Mouse (Mus musculus) olfactory bulb, adult 2 months (tissue): Measurements from ENCODE around the gene Scrg1. TPM values are rescaled to one million over a fixed set of nuclear protein-coding genes. Genes with fewer than 3 reads are reported as not detected.

Source experiments
- H3K27ac ChIP-seq: fragments of 200-500 bp; 2 replicates; pipeline ENCODE4 v1.5.1; 2012; ENCODE audit warnings: low read depth, low read length; ENCODE audit not compliant: insufficient read depth
- H3K4me1 ChIP-seq: fragments of 200-500 bp; 2 replicates; pipeline ENCODE4 v1.6.1; 2012; ENCODE audit warnings: low read length; ENCODE audit not compliant: control insufficient read depth, insufficient read depth
- H3K4me3 ChIP-seq: fragments of 200-500 bp; 2 replicates; pipeline ENCODE4 v1.5.1; 2012; ENCODE audit warnings: mild to moderate bottlenecking, low read depth, low read length, moderate library complexity; ENCODE audit not compliant: insufficient read depth
- CTCF ChIP-seq: fragments of 200-500 bp; IDR thresholded peaks from 2 replicates; pipeline ENCODE4 v1.5.1; 2012; ENCODE audit warnings: low read depth, mild to moderate bottlenecking, low read length, moderate library complexity; ENCODE audit not compliant: insufficient read depth
- POLR2A ChIP-seq: fragments of 200-500 bp; IDR thresholded peaks from 2 replicates; pipeline ENCODE4 v1.6.1; 2012; ENCODE audit warnings: mild to moderate bottlenecking, low read depth, low read length, moderate library complexity; ENCODE audit not compliant: insufficient read depth
- WGBS: fragments of 180-500 bp; shearing (Covaris S2); methylation state at CpG from one replicate; pipeline ENCODE4 v1.1.7; 2018; 5-methylcytosine and 5-hydroxymethylcytosine counted together
- polyA plus RNA-seq: library from polyadenylated mRNA; stranded (reverse); fragments of >200 nt; gene quantifications from 2 replicates; pipeline ENCODE4 v1.2.4, GENCODE M21; 2012; ENCODE audit warnings: low replicate concordance; ENCODE audit not compliant: missing spikeins, insufficient read depth, insufficient read length

The Scrg1 gene
- polyA plus RNA-seq, 1 experiment = not detected

GRCm38 (mm10) chr8:57478406-57478805 is 22.7 kb downstream of the Scrg1 start:
- Histone ChIP-seq H3K4me3 (no peak overlapping the region), H3K27ac (no peak overlapping the region), H3K4me1 (no peaks in the 10 kb centered on the region)
- TF ChIP-seq CTCF (no peak), POLR2A (no peak)
- 76% methylated on average over 3 of the region's 3 CpGs for WGBS

- Histone ChIP-seq H3K27ac (no peak overlapping the region), H3K4me1 (no peaks in the 10 kb centered on the region), H3K4me3 (no peak overlapping the region)
- 97% methylated on average over 8 of the region's 8 CpGs for WGBS
- TF ChIP-seq POLR2A = no peak
- no peak for TF ChIP-seq CTCF
Observed at GRCm38 (mm10) chr8:57479700-57480099, 24.0 kb downstream of the Scrg1 start.

DNA sequence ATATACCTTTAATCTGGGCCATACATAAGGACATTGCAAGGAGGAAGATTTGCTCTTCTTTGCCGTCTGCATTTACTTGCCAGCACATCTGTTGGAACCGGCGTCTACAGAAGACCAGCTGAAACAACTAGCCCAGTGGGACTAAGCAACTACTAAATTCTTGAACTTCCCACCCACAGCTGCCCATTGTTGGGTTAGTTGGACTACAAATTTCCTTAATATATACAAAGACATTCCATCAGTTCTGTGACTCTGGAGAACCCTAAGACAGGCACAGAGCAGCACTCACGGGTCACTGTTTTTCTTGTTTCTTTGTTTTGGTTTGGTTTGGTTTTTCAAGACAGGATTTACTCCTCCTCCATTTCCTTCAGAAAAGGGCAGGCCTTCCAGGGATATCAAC is 24.9 kb downstream of the Scrg1 start:
- 86% methylated on average over 4 of the region's 4 CpGs for WGBS
- Histone ChIP-seq H3K27ac (no peak overlapping the region), H3K4me3 (no peak overlapping the region), H3K4me1 (no peaks in the 10 kb centered on the region)
- TF ChIP-seq CTCF (no peak), POLR2A (no peak)

DNA sequence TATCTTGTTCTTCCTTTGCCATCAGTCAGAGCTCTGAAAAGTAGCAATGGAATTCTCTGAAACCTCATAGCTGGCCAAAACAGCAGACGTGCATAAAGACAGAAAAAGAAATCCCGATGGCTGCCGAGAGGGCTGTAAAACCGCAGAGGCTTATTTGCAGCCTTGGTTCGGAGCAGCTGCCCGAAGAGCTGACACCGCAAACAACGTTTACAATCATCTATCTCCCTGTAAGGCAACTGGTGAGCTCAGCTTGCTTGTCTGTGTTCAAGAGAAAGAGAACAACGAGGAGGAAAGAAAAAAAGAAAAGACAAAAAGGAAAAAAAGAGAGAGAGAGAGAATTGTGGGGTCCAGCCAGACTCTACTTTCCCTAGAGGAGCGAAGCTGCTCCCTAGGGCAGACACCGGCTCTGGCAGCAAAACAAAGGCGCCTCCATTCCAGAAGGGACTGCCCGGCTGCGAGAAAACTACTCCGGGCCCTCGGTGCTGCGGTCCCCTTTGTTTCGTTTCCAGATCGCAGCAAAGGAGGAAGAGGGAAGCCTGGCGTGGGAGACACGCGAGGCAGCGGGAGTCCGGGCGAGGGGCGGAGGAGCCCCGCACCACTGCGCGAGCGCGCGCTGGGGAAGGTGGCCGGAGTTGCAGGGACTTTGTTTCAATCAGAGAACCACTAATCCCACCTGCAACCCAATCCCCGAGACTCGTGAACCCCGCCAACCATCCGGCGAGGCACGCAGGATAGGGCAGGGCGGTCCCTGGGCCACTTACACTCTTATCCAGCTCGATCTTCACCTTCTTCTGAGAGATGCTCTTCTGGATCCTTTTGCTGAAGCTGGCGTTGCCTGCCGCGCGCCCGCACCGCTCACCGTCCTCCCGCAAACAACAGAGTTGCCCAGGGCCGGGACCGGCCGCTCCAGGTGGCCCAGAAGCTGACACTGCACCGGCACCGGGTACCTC is 31.0 kb downstream of the Scrg1 start:
- WGBS = under 1% methylated on average over 54 of the region's 54 CpGs
- no peaks in the 10 kb centered on the region; the same call in 1 of the 2 replicates for H3K4me1 ChIP-seq
- H3K4me3 ChIP-seq = peak overlapping the region; percentile 84
- peak overlapping the region; percentile 44 for H3K27ac ChIP-seq
- TF ChIP-seq POLR2A = 0 out of 2 replicates have a peak, but pooled peaks have one; percentile 23
- no peak for TF ChIP-seq CTCF

DNA sequence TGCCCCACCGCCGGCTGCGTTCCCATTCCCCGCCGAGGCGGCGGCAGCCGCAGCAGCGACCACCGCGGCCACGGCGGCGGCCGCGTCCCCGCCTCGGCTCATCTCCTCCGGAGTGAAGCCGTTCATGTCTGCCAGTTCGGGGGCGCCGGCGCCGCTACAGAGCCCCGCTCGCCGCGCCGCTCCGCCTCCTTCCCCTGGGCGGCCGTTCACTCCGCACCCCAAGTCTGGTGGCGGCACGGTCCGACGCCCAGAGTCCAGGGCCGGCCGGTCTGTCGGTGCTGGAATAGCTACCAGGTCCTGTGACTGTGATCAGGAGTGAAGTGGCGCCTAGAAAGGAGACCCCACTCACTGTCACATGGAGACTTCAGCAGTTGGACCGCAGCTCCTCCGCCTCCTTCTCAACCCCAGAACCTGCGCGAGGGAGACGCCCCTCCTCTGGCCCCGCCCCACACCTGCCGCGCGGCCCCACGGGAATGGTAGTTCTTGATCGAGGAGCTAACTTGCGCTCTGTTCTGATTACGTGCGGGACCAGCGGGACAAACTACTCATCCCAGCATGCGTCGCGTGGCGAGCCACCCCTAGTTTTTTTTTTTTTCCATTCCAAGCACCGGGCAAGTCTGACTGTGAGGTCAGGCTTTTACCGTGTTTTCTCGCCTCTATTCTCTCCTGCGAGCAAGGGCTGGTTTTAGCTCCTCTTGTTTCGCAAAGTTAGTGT is 31.9 kb downstream of the Scrg1 start, which contains the start of gene Sap30:
Sap30 (minus strand) TSS at position 420 of the 715 bp plus-strand sequence.
- TF ChIP-seq POLR2A = peak; percentile 44; the same call in 1 of the 2 replicates
- TF ChIP-seq CTCF = no peak
- H3K27ac ChIP-seq = peak within 1 kb of the TSS; percentile 44
- under 1% methylated on average over 66 of the region's 66 CpGs for WGBS

GRCm38 (mm10) chr8:57488312-57488765 is 32.6 kb downstream of the Scrg1 start:
- no peaks in the 10 kb centered on the region; the same call in 1 of the 2 replicates for H3K4me1 ChIP-seq
- H3K27ac ChIP-seq = no peak overlapping the region
- WGBS = under 1% methylated on average over 25 of the region's 25 CpGs
- TF ChIP-seq POLR2A (no peak), CTCF (no peak)
- peak overlapping the region; percentile 84 for H3K4me3 ChIP-seq

More for the DNA sequence above, 31.9 kb downstream of the Scrg1 start, which contains the start of gene Sap30:
- Histone ChIP-seq H3K4me1 (no peaks in the 10 kb centered on the region; the same call in 1 of the 2 replicates), H3K4me3 (peak within 1 kb of the TSS; percentile 84)

DNA sequence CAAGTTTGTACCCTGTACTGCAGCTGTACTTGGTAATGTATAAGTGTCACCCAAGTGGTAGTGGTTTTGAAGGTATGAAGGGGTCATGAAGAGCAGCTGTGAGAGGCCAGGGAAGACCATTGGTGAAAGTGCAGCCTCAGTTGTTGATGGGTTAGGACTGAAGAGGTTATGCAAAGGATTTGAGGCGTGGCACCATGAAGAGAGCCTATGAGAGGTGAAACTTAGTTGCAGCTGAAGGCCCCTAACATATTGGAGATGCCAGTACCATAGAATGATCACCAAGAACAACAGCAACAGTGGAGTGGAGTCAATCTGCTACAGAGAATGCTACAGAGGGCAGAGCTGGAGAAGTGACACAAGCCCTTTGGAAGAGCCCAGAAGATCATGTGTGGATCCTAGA is 33.6 kb downstream of the Scrg1 start:
- H3K4me3 ChIP-seq = no peak overlapping the region
- TF ChIP-seq POLR2A (no peak), CTCF (no peak)
- H3K4me1 ChIP-seq = no peaks in the 10 kb centered on the region; the same call in 1 of the 2 replicates
- H3K27ac ChIP-seq = no peak overlapping the region
- WGBS = 97% methylated on average over 1 of the region's 1 CpGs

DNA sequence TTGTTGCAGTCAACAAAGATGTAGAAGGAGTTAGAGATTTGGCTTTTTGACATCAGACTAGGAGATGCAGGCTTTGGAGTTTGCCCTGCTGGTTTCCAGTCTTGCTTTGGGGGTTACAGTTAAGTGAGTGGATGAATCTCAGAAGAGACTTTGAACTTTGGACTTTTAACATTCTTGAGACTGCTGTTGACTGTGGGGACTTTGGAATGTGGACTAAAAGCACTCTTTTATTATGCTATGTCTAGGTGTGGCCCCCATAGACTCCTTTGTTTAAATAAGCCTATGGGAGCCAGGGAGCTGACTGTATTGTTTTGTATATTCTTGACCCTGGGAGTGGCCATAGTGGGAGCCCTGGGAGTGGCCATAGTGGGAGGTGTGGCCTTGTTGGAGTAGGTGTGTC is 34.2 kb downstream of the Scrg1 start:
- no peak overlapping the region for H3K27ac ChIP-seq
- no peak overlapping the region for H3K4me3 ChIP-seq
- no peak for TF ChIP-seq CTCF
- TF ChIP-seq POLR2A = no peak
- H3K4me1 ChIP-seq = no peaks in the 10 kb centered on the region; the same call in 1 of the 2 replicates
